Mouse (Mus musculus): ENCODE data around the gene Cpne9.

Gene Cpne9

GRCm38 (mm10) chr6:113282101-113282802, at the start of gene Cpne9:
TSS of gene Cpne9 (plus strand) at chr6:113282307.
- DNase-seq = no peak

- DNase-seq = no peak
Measured at GRCm38 (mm10) chr6:113235141-113235540, 47.0 kb upstream of the Cpne9 start.

- peak; percentile 99 to 100 for DNase-seq
Measured at GRCm38 (mm10) chr6:113237542-113238270, 44.4 kb upstream of the Cpne9 start, which contains the start of gene Mtmr14. TSS of gene Mtmr14 (plus strand) at chr6:113237843.

- no peak for DNase-seq
Measured at GRCm38 (mm10) chr6:113238442-113238841, 43.7 kb upstream of the Cpne9 start.

GRCm38 (mm10) chr6:113242753-113243152, 39.4 kb upstream of the Cpne9 start:
- DNase-seq = no peak

- DNase-seq = no peak
Measured at GRCm38 (mm10) chr6:113245585-113245984, 36.5 kb upstream of the Cpne9 start.

- no peak for DNase-seq
Measured at GRCm38 (mm10) chr6:113250786-113251185, 31.3 kb upstream of the Cpne9 start.

GRCm38 (mm10) chr6:113251921-113252320, 30.2 kb upstream of the Cpne9 start:
- no peak for DNase-seq

- peak; percentile 32 to 54 for DNase-seq
Measured at GRCm38 (mm10) chr6:113254899-113255298, 27.2 kb upstream of the Cpne9 start.

- no peak for DNase-seq
Measured at GRCm38 (mm10) chr6:113261174-113261858, 20.8 kb upstream of the Cpne9 start.

GRCm38 (mm10) chr6:113263531-113263930, 18.6 kb upstream of the Cpne9 start:
- DNase-seq = no peak

GRCm38 (mm10) chr6:113264429-113264828, 17.7 kb upstream of the Cpne9 start:
- no peak for DNase-seq

GRCm38 (mm10) chr6:113266996-113267655, 15.0 kb upstream of the Cpne9 start:
- DNase-seq = no peak

- no peak for DNase-seq
Measured at GRCm38 (mm10) chr6:113267988-113268387, 14.1 kb upstream of the Cpne9 start.

- no peak for DNase-seq
Measured at GRCm38 (mm10) chr6:113272365-113272764, 9.7 kb upstream of the Cpne9 start.

- peak in 1 of 2 experiments; percentile 9 for DNase-seq
Measured at GRCm38 (mm10) chr6:113276846-113277245, 5.3 kb upstream of the Cpne9 start.

- DNase-seq = no peak
Measured at GRCm38 (mm10) chr6:113281676-113282075, 431 bp upstream of the Cpne9 start.

GRCm38 (mm10) chr6:113282969-113283368, 862 bp downstream of the Cpne9 start:
- no peak for DNase-seq

GRCm38 (mm10) chr6:113283500-113283899, 1.4 kb downstream of the Cpne9 start:
- no peak for DNase-seq

- DNase-seq = no peak
Measured at GRCm38 (mm10) chr6:113284931-113285330, 2.8 kb downstream of the Cpne9 start.

GRCm38 (mm10) chr6:113286316-113286715, 4.2 kb downstream of the Cpne9 start:
- DNase-seq = no peak

- no peak for DNase-seq
Measured at GRCm38 (mm10) chr6:113287236-113287635, 5.1 kb downstream of the Cpne9 start.

GRCm38 (mm10) chr6:113289346-113289745, 7.2 kb downstream of the Cpne9 start:
- DNase-seq = no peak

Data from kidney, postnatal 25 days (tissue).